Comparison of ENCODE assay signal across 9 mouse cellular contexts in the genomic region with DNA sequence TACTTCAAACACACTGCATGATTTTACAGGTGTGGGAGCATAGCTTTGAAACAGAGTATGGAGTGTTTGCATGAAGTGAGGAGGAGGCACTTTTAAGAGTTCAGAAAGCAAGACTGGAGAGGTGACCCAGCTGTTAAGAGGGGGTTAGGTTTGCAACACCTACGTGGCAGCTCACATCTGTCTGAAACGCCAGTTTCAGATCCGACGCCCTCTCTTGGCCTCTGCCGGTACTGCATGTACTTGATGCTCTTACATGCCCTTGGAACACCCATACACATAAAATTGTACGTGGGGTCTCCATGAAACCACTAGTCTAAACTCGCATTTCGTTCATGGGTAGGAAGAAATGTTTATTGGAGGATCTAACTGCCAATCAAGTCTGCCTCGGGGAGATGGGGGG. TPM values are rescaled to one million over a fixed set of nuclear protein-coding genes. Genes with fewer than 3 reads are reported as not detected.
A peak's percentile ranks its signal among the peaks of the same experiment; 100 is the strongest.
DNase-seq lines count a peak whose midpoint lies in the region; ATAC-seq and TF ChIP-seq lines count a peak whose summit lies in the region.
"Had no signal": no experiment of that assay in that cellular context is flagged by ENCODE, and none has a peak within 500 bp of the region (broad histone marks: within the 10 kb centered on the region; RNA-seq: fewer than 3 reads in every experiment).

No protein-coding gene starts in this region.

- in situ Hi-C loops in Patski (cut with MboI; ENCODE audit: low pct_unique_long_range_greater_than_20kb): no loop called here

- no peaks in the 10 kb centered on the region for H3K4me1 ChIP-seq in embryonic fibroblast, embryonic 13.5 days (ENCODE audit: control insufficient read depth, insufficient read depth, low read length)
- H3K4me1 ChIP-seq in testis, adult 2 months (ENCODE audit: control insufficient read depth, insufficient read depth, low read length): peaks cover 5% of the 10 kb centered on the region
- H3K4me1 ChIP-seq in kidney, embryonic 14.5 days (ENCODE audit: control insufficient read depth, insufficient read depth, low read length): no peaks in the 10 kb centered on the region
- H3K4me1 ChIP-seq: heart, embryonic 13.5 days; stomach, embryonic 15.5 days had no signal

- intact Hi-C loops in left cerebral cortex, postnatal 4 days (cut with DNase I): no loop called here

- no peak overlapping the region for H3K27ac ChIP-seq in embryonic fibroblast, embryonic 13.5 days (ENCODE audit: insufficient read depth, low read length)
- H3K27ac ChIP-seq in testis, adult 2 months (ENCODE audit: control insufficient read depth, insufficient read depth, low read depth, low read length): no peak overlapping the region
- H3K27ac ChIP-seq in kidney, embryonic 14.5 days (ENCODE audit: low read depth, low read length): no peak overlapping the region
- H3K27ac ChIP-seq: heart, embryonic 13.5 days; stomach, embryonic 15.5 days had no signal

- no peak for ATAC-seq in Patski
- no peak for ATAC-seq in kidney, embryonic 14.5 days (ENCODE audit: low FRiP score, low TSS enrichment)

- no peaks in the 10 kb centered on the region for H3K27me3 ChIP-seq in Patski
- H3K27me3 ChIP-seq in testis, adult 2 months (ENCODE audit: control insufficient read depth, insufficient read depth, low read length): no peaks in the 10 kb centered on the region
- H3K27me3 ChIP-seq in kidney, embryonic 14.5 days (ENCODE audit: control insufficient read depth, insufficient read depth, low read length): no peaks in the 10 kb centered on the region
- H3K27me3 ChIP-seq: heart, embryonic 13.5 days; stomach, embryonic 15.5 days had no signal

- H3K4me3 ChIP-seq in embryonic fibroblast, embryonic 13.5 days (ENCODE audit: insufficient read depth, low read length): no peak overlapping the region
- H3K4me3 ChIP-seq in testis, adult 2 months (ENCODE audit: control insufficient read depth, low read depth, low read length): no peak overlapping the region
- H3K4me3 ChIP-seq in kidney, embryonic 14.5 days (ENCODE audit: low read length): no peak overlapping the region
- H3K4me3 ChIP-seq: heart, embryonic 13.5 days; stomach, embryonic 15.5 days had no signal

- H3K36me3 ChIP-seq in testis, adult 2 months (ENCODE audit: control insufficient read depth, insufficient read depth, low read length): no peaks in the 10 kb centered on the region
- H3K36me3 ChIP-seq in kidney, embryonic 14.5 days (ENCODE audit: control insufficient read depth, insufficient read depth, low read length): no peaks in the 10 kb centered on the region
- H3K36me3 ChIP-seq: heart, embryonic 13.5 days; stomach, embryonic 15.5 days had no signal

- H3K9ac ChIP-seq in kidney, embryonic 14.5 days (ENCODE audit: low read depth, low read length): no peak overlapping the region
- H3K9ac ChIP-seq: heart, embryonic 13.5 days; stomach, embryonic 15.5 days had no signal

- H3K9me3 ChIP-seq in kidney, embryonic 14.5 days (ENCODE audit: control insufficient read depth, low read length): no peaks in the 10 kb centered on the region
- H3K9me3 ChIP-seq: stomach, embryonic 15.5 days had no signal

- H3K4me2 ChIP-seq in kidney, embryonic 14.5 days (replicated peaks; ENCODE audit: low read depth, low read length): no peak overlapping the region
- H3K4me2 ChIP-seq: heart, embryonic 13.5 days; stomach, embryonic 15.5 days had no signal

- TF ChIP-seq POLR2A in embryonic fibroblast, embryonic 13.5 days (IDR thresholded peaks at IDR 0.05; ENCODE audit: low read depth, low read length): no peak
- no peak for TF ChIP-seq POLR2A in testis, adult 2 months (IDR thresholded peaks at IDR 0.05; ENCODE audit: control insufficient read depth, low read depth, low read length)

- 51% methylated on average over 9 of the region's 9 CpGs for WGBS in kidney, embryonic 14.5 days

- POLR2A ChIA-PET in Patski (lab: Charles Lee): interaction anchor here (1.3 kb wide), 1 partner anchor 83 kb away, joined by 4 read pairs; no protein-coding TSS in a partner anchor

- peak; percentile 50 for TF ChIP-seq CTCF in Patski (IDR thresholded peaks at IDR 0.05)
- peak; percentile 29; the same call in 1 of the 2 replicates for TF ChIP-seq CTCF in embryonic fibroblast, embryonic 13.5 days (IDR thresholded peaks at IDR 0.05; ENCODE audit: borderline replicate concordance, insufficient read depth, low read length)
- TF ChIP-seq CTCF in testis, adult 2 months (IDR thresholded peaks at IDR 0.05; ENCODE audit: control insufficient read depth, insufficient read depth, insufficient replicate concordance, low read depth, low read length): peak; percentile 83

- DNase-seq in left cerebral cortex, postnatal 4 days: peak; percentile 21
- DNase-seq in left cerebral cortex, adult 8-10 months (ENCODE audit: low spot score in 2 of 2): no peak
- DNase-seq in Patski (ENCODE audit: low read depth, low spot score): no peak
- DNase-seq in layer of hippocampus, postnatal 36 days: no peak

- CTCF ChIA-PET in Patski (lab: Charles Lee): interaction anchor here (0.7 to 1.4 kb wide), 4 partner anchors 8 to 28 kb away, joined by 3 to 5 read pairs (median 3); no protein-coding TSS in a partner anchor

RNA-seq across cellular contexts. Expression of gene Wdr95, which starts 24.3 kb away (rescaled TPM):
- total RNA-seq in left cerebral cortex, postnatal 4 days (2021): under 1 TPM in 1 of 2 experiments, not detected in 1; 0.85 TPM
- total RNA-seq in left cerebral cortex, adult 8-10 months (2022): 1 to 10 TPM in 1 of 4 experiments, under 1 TPM in 3; 0.15 to 1.9 (median 0.43) TPM
- polyA plus RNA-seq in Patski (2021): 0.03 TPM
- not detected in 2 replicates for polyA plus RNA-seq in embryonic fibroblast, embryonic 13.5 days (2011; ENCODE audit: insufficient read length, low read depth, missing spikeins)
- 14.7 and 18.4 TPM in 2 replicates for polyA plus RNA-seq in testis, adult 2 months (2012; rRNA removed)
- total RNA-seq in layer of hippocampus, postnatal 36 days (2021): 1 to 10 TPM in 1 of 2 experiments, under 1 TPM in 1; 0.62 to 2.4 TPM
- not detected in 2 replicates for polyA plus RNA-seq in kidney, embryonic 14.5 days (2014; fragmentation: Nextera tagmentation; extraction: Ambion mirVana)
- polyA plus RNA-seq: heart, embryonic 13.5 days had no signal

Comparison
In these comparisons a context has a peak if more than half of its experiments do, and no peak if none do; other contexts are left out.
1. CTCF ChIP-seq: peak in every context shown above with its lines; median percentile 83 in testis, adult 2 months; 50 in Patski; 29 in embryonic fibroblast, embryonic 13.5 days.
2. RNA of gene Wdr95, which starts 24.3 kb away (polyA plus RNA-seq): 14.7 to 18.4 TPM in testis, adult 2 months; not detected in kidney, embryonic 14.5 days, 0.03 TPM in Patski (single experiment) and not detected in embryonic fibroblast, embryonic 13.5 days; every median in the first group is over 10 times any median in the second.